Mouse (Mus musculus) lung, postnatal 0 days (tissue): ENCODE results near the gene Mia. TPM values are rescaled to one million over a fixed set of nuclear protein-coding genes. Genes with fewer than 3 reads are reported as not detected.

ENCODE experiments used
- ATAC-seq: fragments of 200-750 bp; cut with Nextera tagmentation; 2 replicates; pipeline ENCODE4 v1.8.0; 2017; ENCODE audit warnings: moderate library complexity
- DNase-seq: peaks from one replicate; pipeline ENCODE4 v3.0.0-alpha.2; 2016; ENCODE audit warnings: low spot score
- H3K27ac ChIP-seq: fragments of 300-500 bp; sonication (generic); 2 replicates; pipeline ENCODE4 v1.5.1; 2014; ENCODE audit warnings: antibody characterized with exemption, mild to moderate bottlenecking, low read length, mixed read lengths
- H3K27me3 ChIP-seq: fragments of 300-500 bp; sonication (generic); replicated peaks from 2 replicates; pipeline ENCODE4 v1.6.1; 2014; ENCODE audit warnings: low read length, mixed read lengths; ENCODE audit not compliant: insufficient read depth
- H3K36me3 ChIP-seq: fragments of 300-500 bp; sonication (generic); 2 replicates; pipeline ENCODE4 v1.6.1; 2014; ENCODE audit warnings: low read length, mixed read lengths; ENCODE audit not compliant: insufficient read depth
- H3K4me1 ChIP-seq: fragments of 300-500 bp; sonication (generic); 2 replicates; pipeline ENCODE4 v1.6.1; 2014; ENCODE audit warnings: antibody characterized with exemption, low read depth, low read length, mixed read lengths; ENCODE audit not compliant: insufficient read depth
- H3K4me2 ChIP-seq: fragments of 300-500 bp; sonication (generic); replicated peaks from 2 replicates; pipeline ENCODE4 v1.6.1; 2014; ENCODE audit warnings: low read depth, mild to moderate bottlenecking, low read length, moderate library complexity, mixed read lengths
- H3K4me3 ChIP-seq: fragments of 300-500 bp; sonication (generic); 2 replicates; pipeline ENCODE4 v1.5.1; 2014; ENCODE audit warnings: low read depth, low read length
- H3K9ac ChIP-seq: fragments of 300-500 bp; sonication (generic); replicated peaks from 2 replicates; pipeline ENCODE4 v1.6.1; 2014; ENCODE audit warnings: low read depth, mild to moderate bottlenecking
- H3K9me3 ChIP-seq: fragments of 300-500 bp; sonication (generic); 2 replicates; pipeline ENCODE4 v1.6.1; 2016; ENCODE audit warnings: low read length, mixed read lengths
- CTCF ChIP-seq: IDR thresholded peaks from 2 replicates; pipeline ENCODE4 v1.5.1; 2016; ENCODE audit warnings: antibody characterized with exemption, mild to moderate bottlenecking
- EP300 ChIP-seq: IDR thresholded peaks from 2 replicates; pipeline ENCODE4 v1.6.1; 2016; ENCODE audit warnings: antibody characterized with exemption, mild to moderate bottlenecking, control low read depth
- WGBS: fragments of 180-500 bp; shearing (Covaris S2); extraction: QIAGEN DNeasy Blood & Tissue Kit; methylation state at CpG from one replicate; pipeline ENCODE4 v1.1.7; 2014; 5-methylcytosine and 5-hydroxymethylcytosine counted together
- polyA plus RNA-seq: library from polyadenylated mRNA; unstranded; fragments of >200 nt; fragmentation: Nextera tagmentation; extraction: Ambion mirVana; gene quantifications from 2 replicates; pipeline ENCODE4 v1.2.1, GENCODE M21; 2015

Gene Mia
- polyA plus RNA-seq, 1 experiment from 2014 or later, result 31.5 TPM

DNA sequence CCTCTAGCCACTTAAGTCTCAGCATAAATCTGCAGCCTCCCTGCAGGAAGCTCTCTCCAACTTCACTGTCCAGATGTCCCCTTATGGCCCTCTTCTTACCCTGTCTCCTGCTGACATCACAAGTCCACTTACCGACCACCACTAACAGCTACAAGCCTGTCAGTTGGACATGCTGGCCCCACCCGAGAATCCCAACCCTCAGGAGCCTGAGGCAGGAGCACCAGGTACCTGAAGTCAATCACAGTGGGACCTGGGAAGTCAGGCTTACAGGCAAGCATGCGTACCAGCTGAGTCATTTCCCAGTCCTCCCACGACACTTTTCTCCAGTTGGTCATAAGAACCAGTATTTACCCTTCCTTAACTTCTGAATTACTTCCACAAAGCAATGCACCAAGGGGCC lies 12.8 kb upstream of the Mia start:
- Histone ChIP-seq H3K9ac (no peak overlapping the region), H3K4me2 (no peak overlapping the region), H3K9me3 (no peaks in the 10 kb centered on the region), H3K27ac (no peak overlapping the region), H3K4me1 (0 out of 2 replicates have a peak, but pooled peaks cover 8% of the 10 kb centered on the region), H3K27me3 (no peaks in the 10 kb centered on the region), H3K36me3 (peaks cover 29% of the 10 kb centered on the region), H3K4me3 (no peak overlapping the region)
- ATAC-seq, result no peak
- TF ChIP-seq CTCF (no peak), EP300 (no peak)
- 70% methylated on average over 4 of the region's 4 CpGs for WGBS
- no peak for DNase-seq

DNA sequence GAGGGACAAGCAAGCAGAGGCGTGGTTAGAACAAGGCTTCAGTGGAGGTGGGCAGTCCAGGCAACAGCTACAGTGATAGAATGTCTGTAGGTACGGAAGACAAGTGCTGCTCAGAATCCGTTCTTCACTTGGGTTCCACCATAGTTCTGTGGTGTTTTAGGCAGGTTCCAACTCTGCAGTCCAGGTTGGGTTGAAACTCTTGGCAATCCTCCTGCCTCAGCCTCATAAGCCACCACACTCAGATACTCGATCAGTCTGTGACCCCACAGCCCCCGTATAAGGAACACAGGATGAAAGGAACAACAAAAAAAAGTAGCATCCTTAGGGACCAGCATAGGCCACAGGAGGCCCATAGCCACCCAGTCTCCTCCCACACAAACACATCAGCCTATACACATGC lies 11.5 kb upstream of the Mia start:
- 97% methylated on average over 5 of the region's 5 CpGs for whole genome bisulfite sequencing
- Histone ChIP-seq H3K27ac (no peak overlapping the region), H3K9me3 (no peaks in the 10 kb centered on the region), H3K36me3 (peaks cover 38% of the 10 kb centered on the region), H3K4me3 (no peak overlapping the region), H3K27me3 (no peaks in the 10 kb centered on the region), H3K4me1 (0 out of 2 replicates have a peak, but pooled peaks cover 8% of the 10 kb centered on the region), H3K4me2 (no peak overlapping the region), H3K9ac (no peak overlapping the region)
- no peak for DNase-seq
- no peak for TF ChIP-seq EP300
- TF ChIP-seq CTCF, result no peak
- no peak for ATAC-seq

DNA sequence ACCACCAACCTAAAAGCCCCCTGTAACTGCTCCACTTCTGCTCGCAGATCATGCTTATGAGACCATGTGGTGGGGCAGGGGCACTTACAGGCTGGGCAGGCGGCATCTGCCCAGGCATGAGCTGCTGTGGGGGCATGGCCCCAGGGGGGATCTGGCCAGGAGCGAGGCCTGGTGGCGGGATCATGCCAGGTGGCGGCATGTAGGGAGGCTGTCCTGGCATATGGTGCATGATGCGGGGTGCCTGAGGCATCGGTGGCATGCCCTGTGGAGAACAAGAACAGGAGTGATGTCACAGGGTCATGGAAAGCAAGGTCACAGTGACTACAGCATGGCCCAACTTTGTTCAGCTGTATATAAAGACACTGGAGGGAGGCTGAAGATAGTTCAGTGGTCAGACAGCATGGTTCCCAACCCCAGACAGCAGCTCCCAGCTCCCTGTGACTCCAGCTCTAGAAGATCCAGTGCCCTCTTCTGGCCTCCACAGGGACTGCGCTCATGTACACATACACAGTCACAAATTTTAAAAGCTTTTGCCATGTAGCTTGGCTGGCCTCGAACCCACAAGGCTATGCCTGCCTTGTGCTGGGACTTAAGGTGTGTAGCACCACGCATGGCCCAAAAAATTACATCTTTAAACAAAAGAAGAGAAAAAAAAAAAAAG lies 8.4 kb upstream of the Mia start:
- no peaks in the 10 kb centered on the region for H3K27me3 ChIP-seq
- H3K9ac ChIP-seq, result no peak overlapping the region
- peaks cover 44% of the 10 kb centered on the region for H3K36me3 ChIP-seq
- H3K4me3 ChIP-seq, result no peak overlapping the region
- 0 out of 2 replicates have a peak, but pooled peaks have one; percentile 23 for ATAC-seq
- no peak for DNase-seq
- H3K27ac ChIP-seq, result no peak overlapping the region
- H3K9me3 ChIP-seq, result no peaks in the 10 kb centered on the region
- no peak overlapping the region for H3K4me2 ChIP-seq
- 98% methylated on average over 10 of the region's 10 CpGs for WGBS
- no peaks in the 10 kb centered on the region for H3K4me1 ChIP-seq
- TF ChIP-seq CTCF (peak; percentile 47), EP300 (no peak)

DNA sequence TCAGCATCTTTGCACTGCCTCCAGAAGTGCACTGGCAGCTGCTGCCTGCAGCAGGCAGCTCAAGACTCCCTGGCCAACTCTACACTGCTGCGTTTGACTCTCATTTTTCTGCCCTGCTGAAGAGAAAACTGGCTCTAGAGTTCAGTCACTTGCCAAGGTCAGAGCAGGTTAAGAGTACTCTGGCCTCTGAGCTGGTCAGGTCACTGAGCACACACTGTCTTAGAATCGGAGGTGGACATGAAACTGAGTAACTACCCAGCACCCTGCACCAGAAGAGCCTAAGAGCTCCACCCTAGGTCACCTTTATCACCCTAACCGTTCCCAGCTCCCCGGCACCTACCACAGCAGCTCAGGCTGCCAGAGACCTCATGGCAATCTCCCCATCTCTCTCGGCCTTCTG lies 5.0 kb upstream of the Mia start:
- Histone ChIP-seq H3K4me1 (no peaks in the 10 kb centered on the region), H3K27me3 (no peaks in the 10 kb centered on the region), H3K4me3 (no peak overlapping the region), H3K27ac (no peak overlapping the region), H3K36me3 (peaks cover 36% of the 10 kb centered on the region), H3K9me3 (no peaks in the 10 kb centered on the region), H3K9ac (no peak overlapping the region), H3K4me2 (no peak overlapping the region)
- DNase-seq (no peak), ATAC-seq (no peak)
- no peak for TF ChIP-seq CTCF
- TF ChIP-seq EP300, result no peak
- WGBS, result 95% methylated on average over 5 of the region's 5 CpGs

DNA sequence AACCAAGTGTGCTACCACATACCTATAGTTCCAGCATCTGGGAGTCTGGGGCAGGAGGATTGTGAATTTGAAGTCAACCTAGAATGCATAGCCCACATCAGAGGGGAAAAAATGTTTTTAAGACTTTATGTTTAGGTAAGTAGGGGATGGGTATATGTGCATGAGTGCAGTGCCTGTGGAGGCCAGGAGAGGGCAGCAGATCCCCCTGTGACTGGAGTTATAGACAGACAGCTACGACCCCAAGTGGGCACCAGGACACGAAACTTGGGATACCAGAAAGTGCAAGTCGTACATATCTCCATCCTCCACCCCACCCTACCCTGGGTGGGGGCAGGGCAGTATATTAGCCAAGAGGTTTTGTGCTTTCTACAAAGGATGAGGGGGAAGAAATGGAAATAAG lies 4.0 kb upstream of the Mia start:
- H3K36me3 ChIP-seq, result peaks cover 26% of the 10 kb centered on the region
- peak; percentile 15; the same call in 1 of the 2 replicates for ATAC-seq
- WGBS, result 45% methylated on average over 3 of the region's 3 CpGs

DNA sequence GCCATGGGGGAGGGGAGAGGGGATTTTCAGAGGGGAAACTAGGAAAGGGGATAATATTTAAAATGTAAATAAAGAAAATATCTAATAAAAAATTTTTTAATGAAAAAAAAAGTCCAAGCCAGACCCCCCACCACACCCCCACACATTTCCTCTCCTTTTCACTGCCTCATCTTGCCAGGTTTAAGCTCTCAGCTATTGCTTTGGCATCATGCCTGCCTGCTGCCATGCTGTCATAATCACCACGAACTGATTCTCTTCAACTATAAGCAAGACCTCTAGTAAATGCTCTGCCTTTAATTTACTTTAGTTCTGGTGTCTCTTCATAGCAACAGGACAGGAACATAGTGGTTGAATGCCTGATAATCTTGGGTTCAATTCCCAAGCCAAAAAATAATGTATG lies 1.5 kb upstream of the Mia start:
- Histone ChIP-seq H3K4me3 (no peak overlapping the region), H3K36me3 (0 out of 2 replicates have a peak, but pooled peaks cover 6% of the 10 kb centered on the region), H3K27ac (no peak overlapping the region), H3K4me2 (no peak overlapping the region), H3K9me3 (no peaks in the 10 kb centered on the region), H3K9ac (no peak overlapping the region), H3K27me3 (no peaks in the 10 kb centered on the region), H3K4me1 (peaks cover 8% of the 10 kb centered on the region; the same call in 1 of the 2 replicates)
- TF ChIP-seq EP300, result no peak
- TF ChIP-seq CTCF, result no peak
- 43% methylated on average over 1 of the region's 1 CpGs for WGBS
- DNase-seq (no peak), ATAC-seq (no peak)

More for the DNA sequence above, 4.0 kb upstream of the Mia start:
- no peak overlapping the region for H3K9ac ChIP-seq
- no peaks in the 10 kb centered on the region for H3K9me3 ChIP-seq
- H3K4me2 ChIP-seq, result no peak overlapping the region
- DNase-seq, result no peak
- TF ChIP-seq EP300 (no peak), CTCF (peak; percentile 82)
- H3K4me1 ChIP-seq, result no peaks in the 10 kb centered on the region
- no peak overlapping the region for H3K27ac ChIP-seq
- no peaks in the 10 kb centered on the region for H3K27me3 ChIP-seq
- H3K4me3 ChIP-seq, result no peak overlapping the region
